Mouse (Mus musculus) kidney, postnatal 4 days (tissue): ENCODE results near the gene Ak7.

ENCODE experiments used
- DNase-seq, 2 experiments: peaks; one replicate each; pipeline ENCODE4 v3.0.0; 2021; ENCODE audit warnings: mixed read lengths in 2 of 2

Gene Ak7

DNA sequence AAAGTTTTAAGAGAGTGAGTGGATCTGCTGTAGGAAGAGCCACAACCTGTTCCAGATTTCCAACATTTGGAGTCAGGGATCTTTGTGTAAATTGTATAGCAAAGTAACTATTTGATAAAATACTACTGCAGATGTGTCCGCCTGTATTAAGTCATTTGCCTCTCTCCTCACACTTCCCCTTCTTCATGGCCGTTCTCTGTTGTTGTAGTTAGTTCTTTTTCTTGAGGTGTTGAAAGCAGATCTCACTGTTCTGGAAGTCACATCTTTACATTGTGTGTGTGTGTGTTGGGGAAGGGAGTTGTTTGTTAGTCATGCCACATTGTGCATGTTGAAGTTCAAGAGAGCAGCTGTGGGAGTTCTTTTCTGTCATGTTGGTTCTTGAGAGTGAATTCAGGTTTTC is 89.1 kb downstream of the Ak7 start:
- no peak for DNase-seq

DNA sequence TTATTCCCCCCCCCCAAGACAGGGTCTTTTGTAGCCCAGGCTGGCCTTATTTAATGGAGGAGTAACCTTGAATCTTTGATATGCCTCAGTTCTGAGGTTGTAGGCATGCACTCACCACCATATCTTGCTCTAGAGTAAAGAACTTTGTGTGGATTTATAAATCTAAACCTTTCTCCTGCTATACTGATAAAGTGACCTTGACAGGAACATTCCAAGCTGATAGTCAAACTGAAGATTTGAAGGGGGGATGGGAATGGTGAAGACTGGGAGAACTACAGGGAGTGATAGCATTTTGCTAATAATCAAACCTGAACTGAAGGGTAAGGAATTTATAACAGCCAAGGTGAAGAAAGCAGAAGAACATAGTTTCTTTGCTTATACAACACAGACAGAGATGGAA is 92.2 kb downstream of the Ak7 start:
- DNase-seq, result no peak

DNA sequence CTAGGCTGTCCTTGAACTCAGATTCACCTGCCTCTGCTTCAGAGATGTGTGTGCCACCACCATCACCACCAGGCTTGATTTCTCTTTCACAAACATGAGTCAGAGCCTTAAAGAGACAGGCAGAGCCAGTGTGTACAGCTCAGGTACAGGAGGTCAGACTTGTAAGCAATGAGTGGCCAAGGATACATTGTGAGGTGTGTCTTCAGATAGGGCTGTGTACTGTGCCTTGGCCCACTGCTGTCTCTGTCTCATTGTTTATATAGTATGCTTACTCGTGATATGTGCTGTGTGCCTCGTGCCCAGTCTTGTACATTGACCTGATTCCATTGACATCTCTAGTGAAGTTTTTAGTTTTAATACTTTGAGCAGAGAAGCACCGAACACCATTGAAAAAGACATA is 100.0 kb downstream of the Ak7 start:
- no peak for DNase-seq

DNA sequence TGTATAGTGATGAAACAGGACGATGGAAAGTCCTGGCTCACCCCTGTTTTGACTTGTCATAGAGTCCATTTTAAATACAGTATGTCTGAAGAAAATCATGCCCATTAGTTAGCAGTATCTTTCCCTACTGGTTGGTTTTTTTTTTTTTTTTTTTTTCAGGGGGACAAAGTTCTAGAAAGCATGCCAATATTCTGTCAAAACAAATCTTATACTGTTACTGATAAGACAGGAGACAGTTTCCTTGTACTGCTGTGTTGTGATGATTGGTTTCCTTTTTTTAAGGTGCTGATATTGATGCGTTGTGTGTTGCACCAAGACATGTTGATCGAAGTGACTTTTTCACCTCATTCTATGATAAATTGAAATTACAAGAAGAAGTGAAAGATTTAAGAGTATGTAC is 100.4 kb downstream of the Ak7 start:
- no peak for DNase-seq

DNA sequence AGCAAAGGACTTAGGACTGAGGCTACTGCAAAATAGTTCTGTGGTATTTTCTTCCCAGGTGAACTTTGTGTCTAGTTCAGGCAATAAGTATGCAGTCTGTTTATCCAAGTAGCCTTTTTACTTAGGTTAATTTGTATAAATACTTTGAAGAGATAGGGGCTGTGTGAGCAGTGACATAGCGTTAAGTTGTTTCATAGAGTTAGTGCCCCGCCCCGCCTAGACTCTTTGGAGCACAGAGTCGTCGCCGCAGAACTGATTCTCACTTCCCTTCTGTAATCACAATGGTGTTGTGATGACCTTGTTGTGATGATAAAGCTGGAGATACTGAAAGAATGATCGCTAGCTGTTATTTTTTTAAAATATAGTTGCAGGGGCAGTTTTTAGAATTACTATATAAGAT is 101.6 kb downstream of the Ak7 start:
- DNase-seq, result no peak

DNA sequence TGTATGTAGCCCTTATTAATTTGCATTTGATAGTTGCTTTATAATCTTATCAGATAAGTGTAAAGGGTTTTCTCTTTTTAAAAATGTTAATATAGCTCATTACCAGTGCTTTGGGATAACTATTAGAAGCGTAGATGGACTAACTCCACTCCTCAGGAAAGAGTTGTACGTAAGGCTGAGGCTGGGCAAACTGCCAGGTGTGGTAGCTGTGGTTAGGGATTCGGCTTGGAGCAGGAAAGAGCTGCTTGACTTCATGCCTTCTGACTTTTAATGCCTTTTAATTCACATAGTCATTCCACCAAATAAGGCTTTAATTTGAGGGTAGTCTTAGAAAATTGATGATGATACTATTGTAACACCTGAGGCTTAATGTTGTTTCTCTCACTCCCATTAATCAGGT is 103.2 kb downstream of the Ak7 start:
- peak; percentile 27 to 28 for DNase-seq

DNA sequence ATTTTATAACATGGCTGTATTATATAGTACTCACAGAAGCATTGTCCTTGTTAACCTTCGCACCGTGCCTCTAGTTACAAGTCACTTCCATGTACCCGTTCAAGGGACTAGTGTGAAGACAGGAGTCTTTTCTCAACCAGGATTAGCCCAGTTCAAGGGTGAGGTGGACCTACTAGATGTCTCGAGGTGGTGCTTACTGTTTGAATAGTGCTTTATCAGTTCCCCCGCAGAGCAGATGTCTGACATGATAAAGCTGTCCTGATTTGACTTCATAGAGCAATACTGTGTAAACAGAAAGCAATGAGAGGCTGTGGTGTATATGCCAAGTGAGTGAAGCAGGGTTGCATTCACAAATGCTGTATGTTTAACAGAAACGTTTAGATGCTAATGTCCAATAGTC is 104.8 kb downstream of the Ak7 start:
- no peak for DNase-seq

DNA sequence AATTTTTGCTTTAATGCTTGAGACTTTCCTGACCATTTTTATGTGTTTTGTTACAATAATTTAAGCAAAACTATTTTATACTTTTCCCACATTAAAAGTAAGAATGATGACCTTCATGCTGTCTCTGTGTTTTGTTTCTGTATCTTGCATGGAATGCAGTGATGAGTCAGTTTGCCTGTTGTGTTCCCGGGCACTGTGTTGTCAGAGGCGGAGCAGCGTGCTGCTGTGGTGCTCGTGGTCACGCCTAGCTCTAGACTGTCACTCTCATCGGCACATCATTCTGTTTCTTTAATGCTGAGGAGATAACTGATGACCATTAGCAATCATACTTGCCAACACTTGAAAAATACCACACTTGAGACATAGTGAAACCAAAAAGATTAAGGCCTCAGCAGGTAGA is 108.2 kb downstream of the Ak7 start:
- no peak for DNase-seq

DNA sequence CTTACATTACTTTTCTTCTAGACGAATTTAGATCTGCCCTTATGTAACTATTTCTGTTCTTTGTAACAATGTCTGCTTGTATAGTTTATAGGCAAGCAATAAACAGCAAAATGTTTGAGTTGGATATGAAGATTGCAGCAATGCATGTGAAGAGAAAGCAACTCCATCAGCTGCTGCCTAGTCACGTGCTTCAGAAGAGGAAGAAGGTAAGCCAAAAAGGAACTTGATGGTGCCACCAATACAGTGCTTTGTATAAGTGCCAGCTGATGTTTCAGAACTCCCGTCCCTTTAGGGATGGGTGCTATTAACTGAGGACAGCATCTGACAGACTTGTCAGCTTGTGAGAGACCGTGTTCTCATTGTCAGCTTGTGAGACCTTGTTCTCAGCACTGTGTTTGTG is 117.7 kb downstream of the Ak7 start:
- no peak for DNase-seq

DNA sequence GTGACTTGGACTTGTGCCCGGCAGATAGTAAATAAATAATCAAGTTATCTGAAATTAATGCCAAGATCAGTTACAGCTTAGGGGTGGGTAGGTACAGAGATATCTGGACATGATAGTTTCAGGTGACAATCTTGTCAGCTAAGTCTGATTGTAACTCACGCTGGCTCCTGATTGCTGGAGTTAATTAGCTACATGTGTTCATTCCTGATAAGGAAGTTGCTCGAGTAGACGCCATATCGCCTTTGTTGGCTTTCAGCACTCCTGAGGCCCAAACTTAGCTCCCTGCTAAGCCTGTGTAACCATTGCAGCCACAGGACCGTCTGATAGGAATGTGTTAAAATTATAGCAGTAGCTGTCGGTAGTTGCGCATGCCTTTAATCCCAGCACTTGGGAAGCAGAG is 119.0 kb downstream of the Ak7 start:
- DNase-seq, result no peak

DNA sequence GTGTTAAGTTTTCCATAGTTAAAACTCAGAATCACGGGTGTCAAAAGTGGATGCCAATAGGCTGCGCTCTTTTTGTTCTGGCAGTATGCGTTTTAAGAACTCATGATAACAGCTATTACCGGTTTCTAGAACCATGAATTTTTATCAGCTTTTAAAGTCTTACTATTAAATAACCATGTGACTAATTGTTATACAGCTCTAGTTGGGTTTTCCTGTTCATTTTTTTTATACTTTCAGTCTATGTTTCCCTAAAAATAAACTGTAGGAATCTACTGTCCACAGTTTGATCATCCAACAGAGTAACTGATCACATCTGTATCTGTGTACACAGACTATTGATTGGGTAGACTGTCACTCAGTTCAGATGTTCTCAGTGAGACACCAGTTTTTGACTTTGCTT is 119.5 kb downstream of the Ak7 start:
- DNase-seq, result no peak
